Comparison of ENCODE assay signal across 17 mouse cellular contexts in genomic region chr8:35120612-35121011, GRCm38 (mm10).
DNase-seq lines count a peak whose midpoint lies in the region; ATAC-seq and TF ChIP-seq lines count a peak whose summit lies in the region.
"Had no signal": no experiment of that assay in that cellular context is flagged by ENCODE, and none has a peak within 500 bp of the region (broad histone marks: within the 10 kb centered on the region; RNA-seq: fewer than 3 reads in every experiment).

No protein-coding gene starts in this region.

- TF ChIP-seq POLR2A in kidney, adult 2 months (IDR thresholded peaks at IDR 0.05; ENCODE audit: low read depth, low read length) = no peak

- TF ChIP-seq EP300 in liver, postnatal 0 days (IDR thresholded peaks at IDR 0.05; ENCODE audit: low read depth) = no peak

- H3K27ac ChIP-seq in kidney, adult 2 months (ENCODE audit: insufficient read depth, low read depth, low read length) = no peak overlapping the region
- no peak overlapping the region for H3K27ac ChIP-seq in kidney, embryonic 14.5 days (ENCODE audit: low read depth, low read length)
- no peak overlapping the region for H3K27ac ChIP-seq in midbrain, embryonic 11.5 days (ENCODE audit: low read depth, low read length)
- no peak overlapping the region for H3K27ac ChIP-seq in midbrain, postnatal 0 days (ENCODE audit: low read depth, low read length)
- no peak overlapping the region for H3K27ac ChIP-seq in liver, postnatal 0 days (ENCODE audit: low read depth)
- H3K27ac ChIP-seq: embryonic facial prominence, embryonic 10.5 days; hindbrain, embryonic 15.5 days had no signal

- no peaks in the 10 kb centered on the region for H3K27me3 ChIP-seq in kidney, adult 2 months (replicated peaks; ENCODE audit: control insufficient read depth, insufficient read depth, low read length)
- H3K27me3 ChIP-seq in kidney, embryonic 14.5 days (ENCODE audit: control insufficient read depth, insufficient read depth, low read length) = no peaks in the 10 kb centered on the region
- no peaks in the 10 kb centered on the region for H3K27me3 ChIP-seq in midbrain, embryonic 11.5 days (ENCODE audit: control insufficient read depth, insufficient read depth, low read length)
- no peaks in the 10 kb centered on the region for H3K27me3 ChIP-seq in midbrain, postnatal 0 days (ENCODE audit: insufficient read depth, low read length)
- no peaks in the 10 kb centered on the region for H3K27me3 ChIP-seq in liver, postnatal 0 days (ENCODE audit: insufficient read depth, low read length)
- H3K27me3 ChIP-seq: heart, embryonic 12.5 days; hindbrain, embryonic 15.5 days had no signal

- ATAC-seq in kidney, embryonic 14.5 days (ENCODE audit: low FRiP score, low TSS enrichment) = no peak
- no peak for ATAC-seq in midbrain, embryonic 11.5 days (ENCODE audit: low FRiP score)
- ATAC-seq in midbrain, postnatal 0 days (ENCODE audit: low FRiP score) = no peak
- no peak for ATAC-seq in liver, postnatal 0 days
- ATAC-seq: forebrain, embryonic 14.5 days had no signal

- no peaks in the 10 kb centered on the region for H3K36me3 ChIP-seq in kidney, adult 2 months (ENCODE audit: control insufficient read depth, insufficient read depth, low read length)
- H3K36me3 ChIP-seq in kidney, embryonic 14.5 days (ENCODE audit: control insufficient read depth, insufficient read depth, low read length) = no peaks in the 10 kb centered on the region
- H3K36me3 ChIP-seq in midbrain, embryonic 11.5 days (ENCODE audit: control insufficient read depth, insufficient read depth, low read length) = no peaks in the 10 kb centered on the region
- H3K36me3 ChIP-seq in midbrain, postnatal 0 days (ENCODE audit: insufficient read depth, low read length) = no peaks in the 10 kb centered on the region
- H3K36me3 ChIP-seq in liver, postnatal 0 days (replicated peaks; ENCODE audit: insufficient read depth, low read length) = no peaks in the 10 kb centered on the region
- H3K36me3 ChIP-seq: embryonic facial prominence, embryonic 10.5 days; heart, embryonic 12.5 days; hindbrain, embryonic 15.5 days had no signal

- intact Hi-C loops in gastrocnemius, postnatal 14 days (cut with DNase I; ENCODE audit: low total_unique reads) = no loop called here

- H3K4me3 ChIP-seq in kidney, adult 2 months (ENCODE audit: insufficient read depth, low read depth, low read length) = no peak overlapping the region
- no peak overlapping the region for H3K4me3 ChIP-seq in kidney, embryonic 14.5 days (ENCODE audit: low read length)
- H3K4me3 ChIP-seq in midbrain, embryonic 11.5 days (ENCODE audit: low read depth, low read length) = no peak overlapping the region
- H3K4me3 ChIP-seq in midbrain, postnatal 0 days (ENCODE audit: low read depth, low read length) = no peak overlapping the region
- H3K4me3 ChIP-seq in liver, postnatal 0 days (ENCODE audit: low read depth, low read length) = no peak overlapping the region
- H3K4me3 ChIP-seq: embryonic facial prominence, embryonic 10.5 days; heart, embryonic 12.5 days; hindbrain, embryonic 15.5 days had no signal

- TF ChIP-seq CTCF in kidney, adult 2 months (conservative IDR thresholded peaks at IDR 0.05; ENCODE audit: insufficient read depth, insufficient read length, low read depth, low read length) = no peak
- TF ChIP-seq CTCF in midbrain, postnatal 0 days (IDR thresholded peaks at IDR 0.05) = no peak
- no peak for TF ChIP-seq CTCF in liver, postnatal 0 days (IDR thresholded peaks at IDR 0.05; ENCODE audit: low read depth)

- no peak overlapping the region for H3K9ac ChIP-seq in kidney, embryonic 14.5 days (ENCODE audit: low read depth, low read length)
- no peak overlapping the region for H3K9ac ChIP-seq in midbrain, embryonic 11.5 days (ENCODE audit: low read length)
- no peak overlapping the region for H3K9ac ChIP-seq in midbrain, postnatal 0 days (replicated peaks; ENCODE audit: low read length, poor library complexity, severe bottlenecking)
- H3K9ac ChIP-seq in liver, postnatal 0 days (replicated peaks) = no peak overlapping the region
- H3K9ac ChIP-seq: heart, embryonic 12.5 days; hindbrain, embryonic 15.5 days had no signal

- no peaks in the 10 kb centered on the region for H3K9me3 ChIP-seq in kidney, embryonic 14.5 days (ENCODE audit: control insufficient read depth, low read length)
- H3K9me3 ChIP-seq in midbrain, embryonic 11.5 days (ENCODE audit: control insufficient read depth, low read length) = no peaks in the 10 kb centered on the region
- H3K9me3 ChIP-seq in midbrain, postnatal 0 days (ENCODE audit: low read length) = no peaks in the 10 kb centered on the region
- no peaks in the 10 kb centered on the region for H3K9me3 ChIP-seq in liver, postnatal 0 days (ENCODE audit: low read length)
- H3K9me3 ChIP-seq: hindbrain, embryonic 15.5 days had no signal

- 0 out of 2 replicates have a peak, but pooled peaks cover 5% of the 10 kb centered on the region for H3K4me1 ChIP-seq in kidney, adult 2 months (ENCODE audit: control insufficient read depth, insufficient read depth, low read length)
- no peaks in the 10 kb centered on the region for H3K4me1 ChIP-seq in kidney, embryonic 14.5 days (ENCODE audit: control insufficient read depth, insufficient read depth, low read length)
- peaks cover 2% of the 10 kb centered on the region; the same call in 1 of the 2 replicates for H3K4me1 ChIP-seq in midbrain, embryonic 11.5 days (ENCODE audit: control insufficient read depth, insufficient read depth, low read length)
- H3K4me1 ChIP-seq in midbrain, postnatal 0 days (ENCODE audit: insufficient read depth, low read length) = no peaks in the 10 kb centered on the region
- no peaks in the 10 kb centered on the region for H3K4me1 ChIP-seq in liver, postnatal 0 days (ENCODE audit: insufficient read depth)

- peak; percentile 30 for DNase-seq in kidney, adult 2 months
- peak; percentile 64 for DNase-seq in midbrain, embryonic 11.5 days (ENCODE audit: low spot score, missing footprints)
- no peak for DNase-seq in midbrain, postnatal 0 days (ENCODE audit: low spot score)
- DNase-seq in lung, postnatal 10 days = peak; percentile 14
- DNase-seq in liver, postnatal 0 days = no peak
- DNase-seq in gastrocnemius, postnatal 14 days = no peak
- DNase-seq: adrenal gland, adult 2 months; adrenal gland, postnatal 25 days; cerebellum, adult 2 months; cerebellum, postnatal 36 days; gastrocnemius, postnatal 10 days; heart, postnatal 36 days had no signal

- WGBS in kidney, adult 2 months = 63% methylated on average over 5 of the region's 5 CpGs
- WGBS in kidney, embryonic 14.5 days = 67% methylated on average over 5 of the region's 5 CpGs
- 84% methylated on average over 5 of the region's 5 CpGs for WGBS in midbrain, embryonic 11.5 days
- 75% methylated on average over 5 of the region's 5 CpGs for WGBS in midbrain, postnatal 0 days
- WGBS in liver, postnatal 0 days (ENCODE audit: insufficient replicate concordance) = 69% methylated on average over 5 of the region's 5 CpGs

- H3K4me2 ChIP-seq in kidney, embryonic 14.5 days (replicated peaks; ENCODE audit: low read depth, low read length) = no peak overlapping the region
- no peak overlapping the region for H3K4me2 ChIP-seq in midbrain, embryonic 11.5 days
- H3K4me2 ChIP-seq in midbrain, postnatal 0 days (ENCODE audit: low read depth, low read length, poor library complexity, severe bottlenecking) = no peak overlapping the region
- H3K4me2 ChIP-seq in liver, postnatal 0 days (ENCODE audit: low read depth, low read length) = no peak overlapping the region
- H3K4me2 ChIP-seq: heart, embryonic 12.5 days; hindbrain, embryonic 15.5 days had no signal

Comparison
In these comparisons a context has a peak if more than half of its experiments do, and no peak if none do; other contexts are left out.
1. DNase-seq: peak in kidney, adult 2 months (single experiment), midbrain, embryonic 11.5 days (single experiment) and lung, postnatal 10 days (single experiment); none in midbrain, postnatal 0 days (single experiment), liver, postnatal 0 days (single experiment) and gastrocnemius, postnatal 14 days (single experiment).